ENCODE assay signal across 18 mouse cellular contexts in genomic region chr13:71747003-71747965, GRCm38 (mm10).
"Had no signal": no experiment of that assay in that cellular context is flagged by ENCODE, and none has a peak within 500 bp of the region (broad histone marks: within the 10 kb centered on the region; RNA-seq: fewer than 3 reads in every experiment).

No protein-coding gene starts in this region.

- ATAC-seq: midbrain, embryonic 16.5 days had no signal

- DNase-seq: lung, adult 18-20 months; lung, embryonic 14.5 days; lung, postnatal 10 days; lung, postnatal 4 days; midbrain, embryonic 14.5 days; retina, postnatal 1 day; right cerebral cortex, adult 18-20 months; right cerebral cortex, postnatal 25 days; right cerebral cortex, postnatal 4 days; thymus, adult 18-20 months; thymus, postnatal 14 days; thymus, postnatal 36 days had no signal

- H3K4me3 ChIP-seq: midbrain, embryonic 10.5 days; midbrain, embryonic 12.5 days; myocyte; neural tube, embryonic 13.5 days; neural tube, embryonic 15.5 days had no signal

- H3K4me2 ChIP-seq: lung, embryonic 14.5 days; midbrain, embryonic 12.5 days; neural tube, embryonic 13.5 days; neural tube, embryonic 15.5 days had no signal

- H3K27me3 ChIP-seq: midbrain, embryonic 12.5 days; neural tube, embryonic 13.5 days; neural tube, embryonic 15.5 days had no signal

- H3K27ac ChIP-seq: midbrain, embryonic 10.5 days; midbrain, embryonic 12.5 days; neural tube, embryonic 13.5 days; neural tube, embryonic 15.5 days had no signal

- H3K9me3 ChIP-seq: midbrain, embryonic 10.5 days; midbrain, embryonic 12.5 days; neural tube, embryonic 13.5 days; neural tube, embryonic 15.5 days had no signal

- H3K36me3 ChIP-seq: midbrain, embryonic 10.5 days; midbrain, embryonic 12.5 days; neural tube, embryonic 13.5 days; neural tube, embryonic 15.5 days had no signal

- H3K9ac ChIP-seq: lung, embryonic 14.5 days; midbrain, embryonic 12.5 days; neural tube, embryonic 13.5 days; neural tube, embryonic 15.5 days had no signal

- H3K4me1 ChIP-seq: midbrain, embryonic 12.5 days; neural tube, embryonic 13.5 days; neural tube, embryonic 15.5 days had no signal
